Mouse (Mus musculus) hindbrain, postnatal 0 days (tissue): ENCODE results near the gene Grik4. TPM values are rescaled to one million over a fixed set of nuclear protein-coding genes. Genes with fewer than 3 reads are reported as not detected.

Source experiments
- ATAC-seq: fragments of 200-750 bp; cut with Nextera tagmentation; 2 replicates; pipeline ENCODE4 v1.8.0; 2017; ENCODE audit warnings: mild to moderate bottlenecking, moderate TSS enrichment, moderate library complexity
- DNase-seq: peaks from one replicate; pipeline ENCODE4 v3.0.0-alpha.2; 2015; ENCODE audit warnings: low spot score
- H3K27ac ChIP-seq: fragments of 300-500 bp; sonication (generic); 2 replicates; pipeline ENCODE4 v1.5.1; 2014; ENCODE audit warnings: mild to moderate bottlenecking
- H3K27me3 ChIP-seq: fragments of 300-500 bp; sonication (generic); 2 replicates; pipeline ENCODE4 v1.6.1; 2014; ENCODE audit warnings: low read length, mixed read lengths; ENCODE audit not compliant: insufficient read depth
- H3K36me3 ChIP-seq: fragments of 300-500 bp; sonication (generic); 2 replicates; pipeline ENCODE4 v1.6.1; 2014; ENCODE audit warnings: low read length, mixed read lengths; ENCODE audit not compliant: insufficient read depth
- H3K4me1 ChIP-seq: fragments of 300-500 bp; sonication (generic); 2 replicates; pipeline ENCODE4 v1.6.1; 2014; ENCODE audit warnings: antibody characterized with exemption, low read length, mixed read lengths; ENCODE audit not compliant: insufficient read depth
- H3K4me2 ChIP-seq: fragments of 300-500 bp; sonication (generic); 2 replicates; pipeline ENCODE4 v1.6.1; 2014; ENCODE audit warnings: low read depth, mild to moderate bottlenecking, low read length, moderate library complexity, mixed read lengths
- H3K4me3 ChIP-seq: fragments of 300-500 bp; sonication (generic); 2 replicates; pipeline ENCODE4 v1.5.1; 2014; ENCODE audit warnings: low read length
- H3K9ac ChIP-seq: fragments of 300-500 bp; sonication (generic); replicated peaks from 2 replicates; pipeline ENCODE4 v1.6.1; 2014; ENCODE audit warnings: mild to moderate bottlenecking, low read length, moderate library complexity, mixed read lengths
- H3K9me3 ChIP-seq: fragments of 300-500 bp; sonication (generic); 2 replicates; pipeline ENCODE4 v1.6.1; 2016; ENCODE audit warnings: low read length, mixed read lengths
- CTCF ChIP-seq: IDR thresholded peaks from 2 replicates; pipeline ENCODE4 v1.5.1; 2016; ENCODE audit warnings: antibody characterized with exemption, control low read depth, low read depth
- WGBS: fragments of 180-500 bp; shearing (Covaris S2); extraction: QIAGEN DNeasy Blood & Tissue Kit; methylation state at CpG from one replicate; pipeline ENCODE4 v1.1.7; 2014; 5-methylcytosine and 5-hydroxymethylcytosine counted together
- polyA plus RNA-seq: library from polyadenylated mRNA; unstranded; fragments of >200 nt; fragmentation: Nextera tagmentation; extraction: Ambion mirVana; gene quantifications from 2 replicates; pipeline ENCODE4 v1.2.1, GENCODE M21; 2015
- total RNA-seq: library from RNA; depleted of rRNA; stranded (reverse); fragments of >200 nt; gene quantifications from 2 replicates; pipeline ENCODE4 v1.2.3, GENCODE M21; 2014

The Grik4 gene
- total and polyA plus RNA-seq, 2 experiments from 2014 or later: 9.4 to 18.2 TPM

GRCm38 (mm10) chr9:42533041-42533440 is 411.3 kb downstream of the Grik4 start:
- H3K27me3 ChIP-seq: no peaks in the 10 kb centered on the region
- no peak overlapping the region for H3K4me3 ChIP-seq
- no peaks in the 10 kb centered on the region for H3K9me3 ChIP-seq
- H3K27ac ChIP-seq: no peak overlapping the region; the same call in 1 of the 2 replicates
- H3K4me1 ChIP-seq: peaks cover 17% of the 10 kb centered on the region
- 17% methylated on average over 6 of the region's 6 CpGs for WGBS
- no peak for TF ChIP-seq CTCF
- ATAC-seq (no peak), DNase-seq (no peak)
- H3K36me3 ChIP-seq: no peaks in the 10 kb centered on the region
- H3K9ac ChIP-seq: no peak overlapping the region
- no peak overlapping the region for H3K4me2 ChIP-seq

- no peaks in the 10 kb centered on the region for H3K9me3 ChIP-seq
- no peaks in the 10 kb centered on the region for H3K27me3 ChIP-seq
- H3K27ac ChIP-seq: no peak overlapping the region
- H3K4me3 ChIP-seq: no peak overlapping the region
- peaks cover 17% of the 10 kb centered on the region for H3K4me1 ChIP-seq
- H3K36me3 ChIP-seq: no peaks in the 10 kb centered on the region
- no peak overlapping the region for H3K9ac ChIP-seq
- TF ChIP-seq CTCF: no peak
- DNase-seq (no peak), ATAC-seq (no peak)
- WGBS: 60% methylated on average over 3 of the region's 3 CpGs
- no peak overlapping the region for H3K4me2 ChIP-seq
Measured at GRCm38 (mm10) chr9:42531951-42532350, 412.3 kb downstream of the Grik4 start.

- DNase-seq (peak; percentile 75), ATAC-seq (peak; percentile 83)
- 0 out of 2 replicates have a peak overlapping the region, but pooled peaks have one; percentile 3 for H3K4me2 ChIP-seq
- 25% methylated on average over 7 of the region's 7 CpGs for WGBS
- peak overlapping the region; percentile 35; the same call in 1 of the 2 replicates for H3K9ac ChIP-seq
- no peak overlapping the region for H3K4me3 ChIP-seq
- H3K27me3 ChIP-seq: no peaks in the 10 kb centered on the region
- peaks cover 17% of the 10 kb centered on the region for H3K4me1 ChIP-seq
- H3K9me3 ChIP-seq: no peaks in the 10 kb centered on the region
- peak overlapping the region; percentile 82 for H3K27ac ChIP-seq
- no peaks in the 10 kb centered on the region for H3K36me3 ChIP-seq
- no peak for TF ChIP-seq CTCF
Measured at GRCm38 (mm10) chr9:42530221-42531152, 413.8 kb downstream of the Grik4 start.

GRCm38 (mm10) chr9:42520587-42521084 is 423.7 kb downstream of the Grik4 start:
- peaks cover 11% of the 10 kb centered on the region for H3K4me1 ChIP-seq
- H3K4me2 ChIP-seq: peak overlapping the region; percentile 59
- H3K9me3 ChIP-seq: no peaks in the 10 kb centered on the region
- peak overlapping the region; percentile 23 for H3K4me3 ChIP-seq
- H3K36me3 ChIP-seq: no peaks in the 10 kb centered on the region; the same call in 1 of the 2 replicates
- no peak overlapping the region; the same call in 1 of the 2 replicates for H3K9ac ChIP-seq
- peak; percentile 69 for DNase-seq
- H3K27ac ChIP-seq: peak overlapping the region; percentile 65
- peak; percentile 26 for TF ChIP-seq CTCF
- no peaks in the 10 kb centered on the region for H3K27me3 ChIP-seq
- ATAC-seq: peak; percentile 88
- WGBS: 5% methylated on average over 36 of the region's 36 CpGs

- H3K4me2 ChIP-seq: no peak overlapping the region
- no peaks in the 10 kb centered on the region for H3K27me3 ChIP-seq
- H3K27ac ChIP-seq: no peak overlapping the region
- no peak for ATAC-seq
- no peaks in the 10 kb centered on the region for H3K9me3 ChIP-seq
- H3K9ac ChIP-seq: no peak overlapping the region
- H3K36me3 ChIP-seq: no peaks in the 10 kb centered on the region; the same call in 1 of the 2 replicates
- TF ChIP-seq CTCF: no peak
- H3K4me3 ChIP-seq: no peak overlapping the region
- DNase-seq: peak; percentile 25
- peaks cover 15% of the 10 kb centered on the region for H3K4me1 ChIP-seq
- 43% methylated on average over 14 of the region's 14 CpGs for WGBS
Measured at GRCm38 (mm10) chr9:42518163-42518562, 426.1 kb downstream of the Grik4 start.

- no peak overlapping the region for H3K9ac ChIP-seq
- H3K4me3 ChIP-seq: no peak overlapping the region
- ATAC-seq (no peak), DNase-seq (peak; percentile 13)
- 28% methylated on average over 5 of the region's 5 CpGs for WGBS
- no peaks in the 10 kb centered on the region for H3K27me3 ChIP-seq
- H3K27ac ChIP-seq: no peak overlapping the region
- H3K36me3 ChIP-seq: no peaks in the 10 kb centered on the region
- no peak overlapping the region for H3K4me2 ChIP-seq
- no peaks in the 10 kb centered on the region for H3K9me3 ChIP-seq
- H3K4me1 ChIP-seq: 0 out of 2 replicates have a peak, but pooled peaks cover 6% of the 10 kb centered on the region
- no peak for TF ChIP-seq CTCF
Measured at GRCm38 (mm10) chr9:42513159-42513558, 431.1 kb downstream of the Grik4 start.
